Mouse (Mus musculus): ENCODE data around the gene Kmt2d. TPM values are rescaled to one million over a fixed set of nuclear protein-coding genes. Genes with fewer than 3 reads are reported as not detected.

The Kmt2d gene
- polyA plus RNA-seq, 1 experiment from 2014 or later: 11.2 TPM

DNA sequence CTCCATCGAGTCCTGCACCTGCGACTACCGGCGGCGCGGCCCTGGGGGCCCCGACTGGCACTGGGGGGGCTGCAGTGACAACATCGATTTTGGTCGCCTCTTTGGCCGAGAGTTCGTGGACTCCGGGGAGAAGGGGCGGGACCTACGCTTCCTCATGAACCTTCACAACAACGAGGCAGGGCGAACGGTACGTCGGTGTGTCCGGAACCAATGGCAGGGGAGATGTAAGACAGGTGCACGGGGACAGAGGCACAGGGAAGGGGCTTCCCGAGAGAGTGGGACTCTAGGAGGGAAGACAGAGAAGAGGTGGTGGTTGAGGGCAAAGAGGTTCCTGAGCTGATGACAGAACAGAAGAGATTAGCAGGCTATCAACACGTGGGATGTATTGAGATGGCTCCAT lies 79.2 kb downstream of the Kmt2d start:
- WGBS: under 1% methylated on average over 23 of the region's 23 CpGs
- Histone ChIP-seq H3K4me3 (peak overlapping the region; percentile 45), H3K9me3 (no peaks in the 10 kb centered on the region), H3K27me3 (ENCODE audit: insufficient read depth, poor library complexity, severe bottlenecking) (peaks cover 100% of the 10 kb centered on the region), H3K4me1 (replicated peaks) (peaks cover 67% of the 10 kb centered on the region), H3K36me3 (no peaks in the 10 kb centered on the region), H3K27ac (peak overlapping the region; percentile 4; the same call in 1 of the 2 replicates)
- DNase-seq (ENCODE audit: low spot score): no peak

DNA sequence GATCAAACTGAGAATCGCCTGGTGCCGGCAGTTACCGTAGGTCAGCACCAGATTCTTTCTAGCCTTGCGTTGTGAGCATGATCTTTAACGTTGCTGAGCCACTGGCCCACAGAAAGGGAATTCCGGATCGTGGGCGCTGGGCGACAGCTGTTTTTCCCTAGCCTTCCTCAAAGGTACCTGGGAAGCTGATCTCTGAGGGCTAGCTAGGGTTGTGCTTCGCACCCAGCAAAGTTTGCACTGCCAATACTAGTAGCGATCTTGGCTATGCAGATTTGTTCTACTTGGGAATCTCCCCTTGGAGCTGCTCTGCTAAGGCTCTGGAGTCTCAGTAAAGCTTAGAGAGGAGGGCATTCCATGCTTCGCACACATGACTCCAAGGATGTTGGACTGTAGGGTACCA lies 79.8 kb downstream of the Kmt2d start:
- Histone ChIP-seq H3K27me3 (ENCODE audit: insufficient read depth, poor library complexity, severe bottlenecking) (peaks cover 100% of the 10 kb centered on the region), H3K4me3 (peak overlapping the region; percentile 45), H3K4me1 (replicated peaks) (peaks cover 61% of the 10 kb centered on the region), H3K36me3 (no peaks in the 10 kb centered on the region), H3K9me3 (no peaks in the 10 kb centered on the region), H3K27ac (peak overlapping the region; percentile 4; the same call in 1 of the 2 replicates)
- DNase-seq (ENCODE audit: low spot score): no peak
- WGBS: under 1% methylated on average over 12 of the region's 12 CpGs

DNA sequence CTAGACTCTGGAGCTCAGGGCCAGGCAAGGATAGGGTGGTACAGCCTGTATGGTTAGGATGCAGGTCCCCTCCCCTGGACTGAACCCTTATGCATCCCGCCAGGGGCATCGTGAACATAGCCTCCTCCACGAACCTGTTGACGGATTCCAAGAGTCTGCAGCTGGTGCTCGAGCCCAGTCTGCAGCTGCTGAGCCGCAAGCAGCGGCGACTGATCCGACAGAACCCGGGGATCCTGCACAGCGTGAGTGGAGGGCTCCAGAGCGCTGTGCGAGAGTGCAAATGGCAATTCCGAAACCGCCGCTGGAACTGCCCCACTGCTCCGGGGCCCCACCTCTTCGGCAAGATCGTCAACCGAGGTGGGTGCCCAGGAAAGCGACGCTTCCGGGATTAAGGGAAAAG lies 80.2 kb downstream of the Kmt2d start:
- under 1% methylated on average over 23 of the region's 23 CpGs for WGBS
- no peaks in the 10 kb centered on the region for H3K36me3 ChIP-seq
- H3K27ac ChIP-seq: peak overlapping the region; percentile 4; the same call in 1 of the 2 replicates
- peaks cover 100% of the 10 kb centered on the region for H3K27me3 ChIP-seq (ENCODE audit: insufficient read depth, poor library complexity, severe bottlenecking)
- peaks cover 1% of the 10 kb centered on the region; the same call in 1 of the 2 replicates for H3K9me3 ChIP-seq
- H3K4me1 ChIP-seq (replicated peaks): peaks cover 57% of the 10 kb centered on the region
- no peak for DNase-seq (ENCODE audit: low spot score)
- peak overlapping the region; percentile 45 for H3K4me3 ChIP-seq

DNA sequence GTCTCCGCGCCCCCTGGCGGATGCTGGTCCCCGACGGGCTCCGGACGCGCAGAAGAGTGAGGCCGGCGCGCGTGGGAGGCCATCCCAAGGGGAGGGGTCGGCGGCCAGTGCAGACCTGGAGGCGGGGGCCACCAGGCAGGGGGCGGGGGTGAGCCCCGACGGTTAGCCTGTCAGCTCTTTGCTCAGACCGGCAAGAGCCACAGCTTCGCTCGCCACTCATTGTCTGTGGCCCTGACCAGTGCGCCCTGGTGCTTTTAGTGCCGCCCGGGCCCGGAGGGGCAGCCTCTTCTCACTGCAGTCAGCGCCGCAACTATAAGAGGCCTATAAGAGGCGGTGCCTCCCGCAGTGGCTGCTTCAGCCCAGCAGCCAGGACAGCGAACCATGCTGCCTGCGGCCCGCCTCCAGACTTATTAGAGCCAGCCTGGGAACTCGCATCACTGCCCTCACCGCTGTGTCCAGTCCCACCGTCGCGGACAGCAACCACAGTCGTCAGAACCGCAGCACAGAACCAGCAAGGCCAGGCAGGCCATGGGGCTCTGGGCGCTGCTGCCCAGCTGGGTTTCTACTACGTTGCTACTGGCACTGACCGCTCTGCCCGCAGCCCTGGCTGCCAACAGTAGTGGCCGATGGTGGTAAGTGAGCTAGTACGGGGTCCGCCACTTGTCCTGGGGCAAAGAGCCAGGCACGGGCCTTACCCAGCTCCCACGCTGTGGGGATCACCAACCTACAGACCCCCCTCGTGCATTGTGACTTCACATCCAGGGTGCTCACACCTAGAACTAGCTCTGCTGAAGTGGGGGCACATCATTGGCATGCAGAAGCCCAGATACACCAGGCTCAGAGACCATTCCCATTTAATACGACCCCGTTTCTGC lies 81.1 kb downstream of the Kmt2d start, which contains the start of gene Wnt1:
TSS of gene Wnt1 (plus strand) at position 197 of the 875 bp plus-strand sequence.
- peaks cover 49% of the 10 kb centered on the region for H3K4me1 ChIP-seq (replicated peaks)
- H3K27ac ChIP-seq: peak within 1 kb of the TSS; percentile 59
- peak; percentile 70 for DNase-seq (ENCODE audit: low spot score)
- 3% methylated on average over 51 of the region's 51 CpGs for WGBS
- no peaks in the 10 kb centered on the region for H3K36me3 ChIP-seq
- peaks cover 5% of the 10 kb centered on the region; the same call in 1 of the 2 replicates for H3K9me3 ChIP-seq
- peak within 1 kb of the TSS; percentile 45 for H3K4me3 ChIP-seq
- H3K27me3 ChIP-seq (ENCODE audit: insufficient read depth, poor library complexity, severe bottlenecking): peaks cover 100% of the 10 kb centered on the region

DNA sequence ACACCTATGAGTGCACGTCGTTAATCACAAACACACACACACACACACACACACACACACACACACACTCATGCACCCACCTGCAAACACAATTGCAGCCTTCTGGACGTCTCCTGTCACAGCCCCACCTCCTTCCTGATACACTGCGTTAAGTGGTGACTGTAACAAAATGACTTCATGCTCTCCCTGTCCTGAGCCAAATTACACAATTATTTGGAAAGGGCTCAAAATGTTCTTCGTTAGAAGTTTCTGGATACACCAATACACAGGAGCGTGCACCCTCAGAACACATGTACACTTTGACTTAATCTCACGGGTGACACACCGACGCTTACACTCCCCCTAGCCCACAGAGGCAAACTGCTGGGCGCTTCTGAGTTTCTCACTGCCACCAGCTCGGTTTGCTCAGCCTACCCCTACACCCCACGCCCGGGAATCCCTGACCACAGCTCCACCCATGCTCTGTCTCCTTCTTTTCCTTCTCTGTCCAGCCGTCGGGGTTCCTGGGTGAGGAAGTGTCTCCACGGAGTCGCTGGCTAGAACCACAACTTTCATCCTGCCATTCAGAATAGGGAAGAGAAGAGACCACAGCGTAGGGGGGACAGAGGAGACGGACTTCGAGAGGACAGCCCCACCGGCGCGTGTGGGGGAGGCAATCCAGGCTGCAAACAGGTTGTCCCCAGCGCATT lies 81.9 kb downstream of the Kmt2d start:
- peaks cover 100% of the 10 kb centered on the region for H3K27me3 ChIP-seq (ENCODE audit: insufficient read depth, poor library complexity, severe bottlenecking)
- DNase-seq (ENCODE audit: low spot score): no peak
- peak overlapping the region; percentile 59; the same call in 1 of the 2 replicates for H3K27ac ChIP-seq
- peak overlapping the region; percentile 45 for H3K4me3 ChIP-seq
- H3K9me3 ChIP-seq: peaks cover 5% of the 10 kb centered on the region; the same call in 1 of the 2 replicates
- WGBS: 10% methylated on average over 24 of the region's 24 CpGs
- peaks cover 46% of the 10 kb centered on the region for H3K4me1 ChIP-seq (replicated peaks)
- H3K36me3 ChIP-seq: no peaks in the 10 kb centered on the region

DNA sequence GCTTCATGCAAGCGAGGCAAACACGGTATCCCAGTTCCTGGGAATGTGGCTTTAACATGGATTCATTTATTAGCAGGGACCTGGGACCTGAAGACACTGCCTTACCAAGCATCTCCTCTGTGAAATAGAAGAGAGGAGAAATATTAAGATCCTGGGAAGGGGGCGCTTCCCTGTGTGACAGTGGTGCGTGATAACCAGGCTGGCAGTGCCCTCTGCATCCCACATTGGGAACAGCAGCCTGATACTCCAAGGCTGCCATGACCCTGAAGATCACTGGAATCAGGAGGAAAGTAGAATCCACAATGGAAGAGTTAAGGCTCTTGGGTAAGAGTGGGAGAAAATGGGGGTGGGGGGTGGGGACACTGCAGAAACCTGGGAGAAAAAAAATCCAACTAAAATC lies 83.1 kb downstream of the Kmt2d start:
- Histone ChIP-seq H3K36me3 (no peaks in the 10 kb centered on the region), H3K9me3 (peaks cover 5% of the 10 kb centered on the region; the same call in 1 of the 2 replicates), H3K4me3 (no peak overlapping the region), H3K27me3 (ENCODE audit: insufficient read depth, poor library complexity, severe bottlenecking) (peaks cover 96% of the 10 kb centered on the region), H3K4me1 (replicated peaks) (peaks cover 34% of the 10 kb centered on the region), H3K27ac (no peak overlapping the region)
- 40% methylated on average over 4 of the region's 4 CpGs for WGBS
- peak; percentile 18 for DNase-seq (ENCODE audit: low spot score)

DNA sequence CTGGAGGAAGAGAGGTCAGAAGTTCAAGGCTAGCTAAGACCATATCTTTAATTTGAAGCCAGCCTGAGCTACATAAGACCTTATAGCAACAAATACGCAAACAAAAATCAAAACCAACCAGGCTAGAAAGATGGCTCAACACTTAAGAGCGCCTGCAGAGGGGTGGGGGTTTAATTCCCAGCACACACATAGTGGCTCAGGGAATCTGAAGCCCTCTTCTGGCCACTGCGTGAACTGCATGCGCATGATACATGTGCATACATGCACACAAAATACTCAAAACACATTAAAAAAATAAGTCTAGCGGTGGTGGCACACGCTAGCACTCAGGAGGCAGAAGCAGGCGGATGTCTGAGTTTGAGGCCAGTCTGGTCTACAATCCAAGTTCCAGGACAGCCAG lies 85.3 kb downstream of the Kmt2d start:
- DNase-seq (ENCODE audit: low spot score): peak; percentile 53
- H3K4me1 ChIP-seq (replicated peaks): peaks cover 14% of the 10 kb centered on the region
- no peaks in the 10 kb centered on the region for H3K36me3 ChIP-seq
- H3K4me3 ChIP-seq: no peak overlapping the region
- H3K27ac ChIP-seq: no peak overlapping the region
- peaks cover 5% of the 10 kb centered on the region; the same call in 1 of the 2 replicates for H3K9me3 ChIP-seq
- H3K27me3 ChIP-seq (ENCODE audit: insufficient read depth, poor library complexity, severe bottlenecking): peaks cover 96% of the 10 kb centered on the region
- WGBS: 35% methylated on average over 7 of the region's 7 CpGs

Other genes starting within 250 kb of the Kmt2d start
- 38.8 and 58.6 TPM in 2 replicates for gene Cacnb3, start 240.4 kb downstream of the Kmt2d start, polyA plus RNA-seq (2016; fragmentation: Nextera tagmentation; extraction: Ambion mirVana)
- gene Ddx23, start 208.3 kb downstream of the Kmt2d start, polyA plus RNA-seq (2016; fragmentation: Nextera tagmentation; extraction: Ambion mirVana): 22.8 and 23.8 TPM in 2 replicates
- gene Rnd1, start 193.7 kb downstream of the Kmt2d start, polyA plus RNA-seq (2016; fragmentation: Nextera tagmentation; extraction: Ambion mirVana): 3.7 and 5.8 TPM in 2 replicates
- 1.7 and 3.1 TPM in 2 replicates for gene Ccdc65, start 163.0 kb downstream of the Kmt2d start, polyA plus RNA-seq (2016; fragmentation: Nextera tagmentation; extraction: Ambion mirVana)
- gene Fkbp11, start 143.0 kb downstream of the Kmt2d start, polyA plus RNA-seq (2016; fragmentation: Nextera tagmentation; extraction: Ambion mirVana): 12.9 and 15.9 TPM in 2 replicates
- gene Arf3, start 108.0 kb downstream of the Kmt2d start, polyA plus RNA-seq (2016; fragmentation: Nextera tagmentation; extraction: Ambion mirVana): 42.6 and 45.1 TPM in 2 replicates
- 0.21 and 0.44 TPM in 2 replicates for gene Wnt10b, start 93.1 kb downstream of the Kmt2d start, polyA plus RNA-seq (2016; fragmentation: Nextera tagmentation; extraction: Ambion mirVana)
- 13.7 and 13.8 TPM in 2 replicates for gene Wnt1, start 81.3 kb downstream of the Kmt2d start, polyA plus RNA-seq (2016; fragmentation: Nextera tagmentation; extraction: Ambion mirVana)
- gene Ddn, start 61.7 kb downstream of the Kmt2d start, polyA plus RNA-seq (2016; fragmentation: Nextera tagmentation; extraction: Ambion mirVana): 0.21 and 0.56 TPM in 2 replicates
- gene Prkag1, start 39.7 kb downstream of the Kmt2d start, polyA plus RNA-seq (2016; fragmentation: Nextera tagmentation; extraction: Ambion mirVana): 88.7 and 89.0 TPM in 2 replicates
- 21.0 and 25.7 TPM in 2 replicates for gene Rhebl1, start 23.3 kb upstream of the Kmt2d start, polyA plus RNA-seq (2016; fragmentation: Nextera tagmentation; extraction: Ambion mirVana)
- 0.42 and 0.46 TPM in 2 replicates for gene Dhh, start 27.3 kb upstream of the Kmt2d start, polyA plus RNA-seq (2016; fragmentation: Nextera tagmentation; extraction: Ambion mirVana)
- gene Lmbr1l, start 47.0 kb upstream of the Kmt2d start, polyA plus RNA-seq (2016; fragmentation: Nextera tagmentation; extraction: Ambion mirVana): 22.3 and 25.5 TPM in 2 replicates
- 2,254 and 2,463 TPM in 2 replicates for gene Tuba1b, start 63.4 kb upstream of the Kmt2d start, polyA plus RNA-seq (2016; fragmentation: Nextera tagmentation; extraction: Ambion mirVana)
- not detected in 2 replicates for gene Gm49450, start 82.3 kb upstream of the Kmt2d start, polyA plus RNA-seq (2016; fragmentation: Nextera tagmentation; extraction: Ambion mirVana)
- gene Tuba1a, start 82.5 kb upstream of the Kmt2d start, polyA plus RNA-seq (2016; fragmentation: Nextera tagmentation; extraction: Ambion mirVana): 4,838 and 8,764 TPM in 2 replicates
- 111 and 135 TPM in 2 replicates for gene Tuba1c, start 158.7 kb upstream of the Kmt2d start, polyA plus RNA-seq (2016; fragmentation: Nextera tagmentation; extraction: Ambion mirVana)
- 9.7 and 14.4 TPM in 2 replicates for gene Prph, start 184.0 kb upstream of the Kmt2d start, polyA plus RNA-seq (2016; fragmentation: Nextera tagmentation; extraction: Ambion mirVana)
- gene Troap, start 203.4 kb upstream of the Kmt2d start, polyA plus RNA-seq (2016; fragmentation: Nextera tagmentation; extraction: Ambion mirVana): 41.6 and 46.8 TPM in 2 replicates
- 0.78 and 8.7 TPM in 2 replicates for gene C1ql4, start 216.6 kb upstream of the Kmt2d start, polyA plus RNA-seq (2016; fragmentation: Nextera tagmentation; extraction: Ambion mirVana)
- 1.9 and 2.2 TPM in 2 replicates for gene Dnajc22, start 222.0 kb upstream of the Kmt2d start, polyA plus RNA-seq (2016; fragmentation: Nextera tagmentation; extraction: Ambion mirVana)

Data from hindbrain, embryonic 10.5 days (tissue).